Mouse (Mus musculus) ES-E14 (cell line): ENCODE data around the gene Gjd3. TPM values are rescaled to one million over a fixed set of nuclear protein-coding genes. Genes with fewer than 3 reads are reported as not detected.

Source experiments
- DNase-seq: peaks from one replicate; pipeline ENCODE4 v3.0.0-alpha.2; 2013; ENCODE audit warnings: low read depth, low spot score
- H3K27ac ChIP-seq: 2 replicates; pipeline ENCODE4 v1.5.1; 2012; ENCODE audit warnings: low read depth, mild to moderate bottlenecking, low read length, moderate library complexity, mixed read lengths; ENCODE audit not compliant: poor library complexity, insufficient read depth, severe bottlenecking
- H3K36me3 ChIP-seq: 2 replicates; pipeline ENCODE4 v1.6.1; 2012; ENCODE audit warnings: mild to moderate bottlenecking, low read length, moderate library complexity, mixed read lengths; ENCODE audit not compliant: control insufficient read depth, poor library complexity, insufficient read depth, severe bottlenecking
- H3K4me1 ChIP-seq, 2 experiments: fragments of 150-350 bp in 1 of 2; sonication (generic) in 1 of 2; 2 replicates each; pipeline ENCODE4 v1.6.1; 2012; ENCODE audit warnings: low read length in 2 of 2, mild to moderate bottlenecking in 1 of 2, mixed read lengths in 1 of 2; ENCODE audit not compliant: control insufficient read depth in 2 of 2, insufficient read depth in 2 of 2, poor library complexity in 1 of 2
- H3K4me3 ChIP-seq, 2 experiments: fragments of 150-350 bp in 1 of 2; sonication (generic) in 1 of 2; 2 replicates each; pipeline ENCODE4 v1.5.1; 2012; ENCODE audit warnings: low read length in 2 of 2, low read depth in 1 of 2, mild to moderate bottlenecking in 1 of 2, mixed read lengths in 1 of 2; ENCODE audit not compliant: insufficient read depth in 1 of 2, poor library complexity in 1 of 2, severe bottlenecking in 1 of 2
- H3K9ac ChIP-seq: 2 replicates; pipeline ENCODE4 v1.6.1; 2012; ENCODE audit warnings: low read depth, mild to moderate bottlenecking, low read length, mixed read lengths; ENCODE audit not compliant: poor library complexity, insufficient read depth, severe bottlenecking
- H3K9me3 ChIP-seq: fragments of 150-350 bp; sonication (generic); 2 replicates; pipeline ENCODE4 v1.6.1; 2012; ENCODE audit warnings: low read depth, mild to moderate bottlenecking, low read length; ENCODE audit not compliant: control insufficient read depth, insufficient read depth
- CHD2 ChIP-seq: IDR thresholded peaks from 2 replicates; pipeline ENCODE4 v1.6.1; 2014; ENCODE audit warnings: mild to moderate bottlenecking, low read depth, low read length, inconsistent platforms
- HCFC1 ChIP-seq: IDR thresholded peaks from 2 replicates; pipeline ENCODE4 v1.6.1; 2012; ENCODE audit warnings: low read length, inconsistent platforms, borderline replicate concordance; ENCODE audit not compliant: insufficient read depth
- MAFK ChIP-seq: IDR thresholded peaks from 2 replicates; pipeline ENCODE4 v1.6.1; 2014; ENCODE audit warnings: mild to moderate bottlenecking, low read depth, low read length, inconsistent platforms; ENCODE audit not compliant: insufficient read depth
- ZC3H11A ChIP-seq: IDR thresholded peaks from 2 replicates; pipeline ENCODE4 v1.6.1; 2012; ENCODE audit warnings: low read depth, mild to moderate bottlenecking, inconsistent platforms, low read length, borderline replicate concordance
- ZNF384 ChIP-seq: IDR thresholded peaks from 2 replicates; pipeline ENCODE4 v1.6.1; 2012; ENCODE audit warnings: low read depth, low read length, inconsistent platforms
- in situ Hi-C, 2 experiments: fragments of 600-800 bp; cut with MboI; formaldehyde crosslinking; loops; one replicate each; pipeline ENCODE4 v1.15.1; 2025; ENCODE audit warnings: low sequenced_read_pairs in 2 of 2, inconsistent platforms in 1 of 2; ENCODE audit not compliant: unreplicated experiment in 2 of 2
- total RNA-seq: library from RNA; depleted of rRNA; stranded (reverse); fragments of 300-350 nt; gene quantifications from 2 replicates; pipeline ENCODE4 v1.2.3, GENCODE M21; 2012

Gene Gjd3
- total RNA-seq, 1 experiment: 0.27 TPM

- in situ Hi-C loops: no loop called here
- Histone ChIP-seq H3K4me3 (no peak overlapping the region), H3K9me3 (no peaks in the 10 kb centered on the region), H3K4me1 (peaks cover 5 to 35% of the 10 kb centered on the region in 2 experiments; a peak in 2 of 4 replicates), H3K27ac (no peak overlapping the region), H3K36me3 (no peaks in the 10 kb centered on the region), H3K9ac (no peak overlapping the region)
- TF ChIP-seq CHD2 (no peak), ZC3H11A (no peak), ZNF384 (0 out of 2 replicates have a peak, but pooled peaks have one; percentile 29), MAFK (no peak), HCFC1 (no peak)
- no peak for DNase-seq
Measured at GRCm38 (mm10) chr11:98944897-98945604, 37.8 kb downstream of the Gjd3 start.

- Histone ChIP-seq H3K36me3 (no peaks in the 10 kb centered on the region), H3K4me1 (peaks cover 6 to 40% of the 10 kb centered on the region in 2 experiments; a peak in 3 of 4 replicates), H3K4me3 (no peak overlapping the region), H3K9ac (no peak overlapping the region), H3K27ac (no peak overlapping the region), H3K9me3 (no peaks in the 10 kb centered on the region)
- in situ Hi-C loops: no loop called here
- DNase-seq: no peak
- TF ChIP-seq ZC3H11A: no peak
Measured at GRCm38 (mm10) chr11:98943741-98944461, 38.9 kb downstream of the Gjd3 start.

- H3K36me3 ChIP-seq: no peaks in the 10 kb centered on the region
- peak overlapping the region; percentile 90; the same call in 1 of the 2 replicates for H3K27ac ChIP-seq
- in situ Hi-C loops: no loop called here
- H3K9me3 ChIP-seq: no peaks in the 10 kb centered on the region
- H3K9ac ChIP-seq: no peak overlapping the region
- no peak overlapping the region for H3K4me3 ChIP-seq
- peaks cover 8 to 43% of the 10 kb centered on the region in 2 experiments for H3K4me1 ChIP-seq
- TF ChIP-seq ZC3H11A (no peak), CHD2 (no peak), HCFC1 (no peak), ZNF384 (no peak), MAFK (no peak)
- no peak for DNase-seq
Measured at GRCm38 (mm10) chr11:98942923-98943641, 39.7 kb downstream of the Gjd3 start.

- Histone ChIP-seq H3K4me1 (peaks cover 8 to 43% of the 10 kb centered on the region in 2 experiments), H3K4me3 (peak overlapping the region in 1 of 2 experiments; percentile 64; a peak in 1 of 4 replicates), H3K9me3 (no peaks in the 10 kb centered on the region), H3K9ac (peak overlapping the region; percentile 57), H3K27ac (peak overlapping the region; percentile 90), H3K36me3 (no peaks in the 10 kb centered on the region)
- no peak for TF ChIP-seq MAFK
- TF ChIP-seq HCFC1: no peak
- TF ChIP-seq ZNF384: no peak
- no peak for TF ChIP-seq CHD2
- no peak for TF ChIP-seq ZC3H11A
- DNase-seq: no peak
- in situ Hi-C loops: no loop called here
Measured at GRCm38 (mm10) chr11:98942555-98942922, 40.3 kb downstream of the Gjd3 start.
